8 mouse cellular contexts compared by ENCODE assay signal in genomic region chr5:125052603-125053488, GRCm38 (mm10). TPM values are rescaled to one million over a fixed set of nuclear protein-coding genes. Genes with fewer than 3 reads are reported as not detected.
DNase-seq lines count a peak whose midpoint lies in the region; ATAC-seq and TF ChIP-seq lines count a peak whose summit lies in the region.

No protein-coding gene starts in this region.

- no peak overlapping the region for H3K4me3 ChIP-seq in midbrain, embryonic 13.5 days (replicated peaks)
- no peak overlapping the region for H3K4me3 ChIP-seq in midbrain, embryonic 11.5 days (ENCODE audit: low read depth, low read length)
- H3K4me3 ChIP-seq in lung, embryonic 16.5 days (ENCODE audit: low read length): no peak overlapping the region
- H3K4me3 ChIP-seq in midbrain, postnatal 0 days (ENCODE audit: low read depth, low read length): no peak overlapping the region

- H3K36me3 ChIP-seq in midbrain, embryonic 13.5 days: peaks cover 54% of the 10 kb centered on the region
- H3K36me3 ChIP-seq in midbrain, embryonic 11.5 days (ENCODE audit: control insufficient read depth, insufficient read depth, low read length): peaks cover 14% of the 10 kb centered on the region
- H3K36me3 ChIP-seq in lung, embryonic 16.5 days (ENCODE audit: control insufficient read depth, insufficient read depth, low read length): peaks cover 26% of the 10 kb centered on the region
- H3K36me3 ChIP-seq in midbrain, postnatal 0 days (ENCODE audit: insufficient read depth, low read length): peaks cover 41% of the 10 kb centered on the region

- peaks cover 36% of the 10 kb centered on the region for H3K4me1 ChIP-seq in midbrain, embryonic 13.5 days (replicated peaks)
- peaks cover 25% of the 10 kb centered on the region for H3K4me1 ChIP-seq in midbrain, embryonic 11.5 days (ENCODE audit: control insufficient read depth, insufficient read depth, low read length)
- H3K4me1 ChIP-seq in lung, embryonic 16.5 days (replicated peaks; ENCODE audit: control insufficient read depth, insufficient read depth, low read length): peaks cover 51% of the 10 kb centered on the region
- H3K4me1 ChIP-seq in midbrain, postnatal 0 days (ENCODE audit: insufficient read depth, low read length): peaks cover 12% of the 10 kb centered on the region

- no peaks in the 10 kb centered on the region for H3K9me3 ChIP-seq in midbrain, embryonic 13.5 days
- no peaks in the 10 kb centered on the region for H3K9me3 ChIP-seq in midbrain, embryonic 11.5 days (ENCODE audit: control insufficient read depth, low read length)
- H3K9me3 ChIP-seq in lung, embryonic 16.5 days (ENCODE audit: control insufficient read depth, low read length): no peaks in the 10 kb centered on the region
- H3K9me3 ChIP-seq in midbrain, postnatal 0 days (ENCODE audit: low read length): no peaks in the 10 kb centered on the region

- H3K27me3 ChIP-seq in midbrain, embryonic 13.5 days: no peaks in the 10 kb centered on the region
- H3K27me3 ChIP-seq in midbrain, embryonic 11.5 days (ENCODE audit: control insufficient read depth, insufficient read depth, low read length): no peaks in the 10 kb centered on the region
- no peaks in the 10 kb centered on the region for H3K27me3 ChIP-seq in lung, embryonic 16.5 days (ENCODE audit: control insufficient read depth, insufficient read depth, low read depth, low read length)
- H3K27me3 ChIP-seq in midbrain, postnatal 0 days (ENCODE audit: insufficient read depth, low read length): no peaks in the 10 kb centered on the region

- H3K27ac ChIP-seq in midbrain, embryonic 13.5 days: peak overlapping the region; percentile 25; the same call in 1 of the 2 replicates
- H3K27ac ChIP-seq in midbrain, embryonic 11.5 days (ENCODE audit: low read depth, low read length): no peak overlapping the region
- H3K27ac ChIP-seq in lung, embryonic 16.5 days (ENCODE audit: low read length): peak overlapping the region; percentile 77
- no peak overlapping the region for H3K27ac ChIP-seq in midbrain, postnatal 0 days (ENCODE audit: low read depth, low read length)

- H3K4me2 ChIP-seq in midbrain, embryonic 13.5 days (replicated peaks): no peak overlapping the region
- no peak overlapping the region for H3K4me2 ChIP-seq in midbrain, embryonic 11.5 days
- H3K4me2 ChIP-seq in lung, embryonic 16.5 days (ENCODE audit: low read depth, low read length): no peak overlapping the region
- H3K4me2 ChIP-seq in midbrain, postnatal 0 days (ENCODE audit: low read depth, low read length, poor library complexity, severe bottlenecking): no peak overlapping the region

- WGBS in midbrain, embryonic 13.5 days: 75% methylated on average over 23 of the region's 23 CpGs
- WGBS in midbrain, embryonic 11.5 days: 77% methylated on average over 23 of the region's 23 CpGs
- 51% methylated on average over 23 of the region's 23 CpGs for WGBS in lung, embryonic 16.5 days
- WGBS in midbrain, postnatal 0 days: 73% methylated on average over 23 of the region's 23 CpGs

- TF ChIP-seq CTCF in midbrain, postnatal 0 days (IDR thresholded peaks at IDR 0.05): no peak

- H3K9ac ChIP-seq in midbrain, embryonic 13.5 days (replicated peaks): peak overlapping the region; percentile 11; the same call in 1 of the 2 replicates
- no peak overlapping the region for H3K9ac ChIP-seq in midbrain, embryonic 11.5 days (ENCODE audit: low read length)
- no peak overlapping the region; the same call in 1 of the 2 replicates for H3K9ac ChIP-seq in lung, embryonic 16.5 days (ENCODE audit: low read length)
- H3K9ac ChIP-seq in midbrain, postnatal 0 days (replicated peaks; ENCODE audit: low read length, poor library complexity, severe bottlenecking): no peak overlapping the region

- no peak for ATAC-seq in midbrain, embryonic 13.5 days
- ATAC-seq in midbrain, embryonic 11.5 days (ENCODE audit: low FRiP score): no peak
- ATAC-seq in lung, embryonic 16.5 days (ENCODE audit: low read depth): peak; percentile 44
- no peak for ATAC-seq in midbrain, postnatal 0 days (ENCODE audit: low FRiP score)

- no peak for DNase-seq in midbrain, embryonic 11.5 days (ENCODE audit: low spot score, missing footprints)
- DNase-seq in cerebellum, adult 11 months: peak; percentile 82
- DNase-seq in gastrocnemius, postnatal 10 days: peak; percentile 51
- peak; percentile 80 to 96 for DNase-seq in kidney, postnatal 25 days
- DNase-seq in spleen, postnatal 36 days (ENCODE audit: low spot score in 2 of 2): peak; percentile 92 to 93
- DNase-seq in midbrain, postnatal 0 days (ENCODE audit: low spot score): no peak

RNA-seq across cellular contexts. Expression of gene Rflna, which starts 49.8 kb away (rescaled TPM):
- 4.9 and 5.1 TPM in 2 replicates for polyA plus RNA-seq in midbrain, embryonic 13.5 days (2015; fragmentation: Nextera tagmentation; extraction: Ambion mirVana)
- polyA plus RNA-seq in midbrain, embryonic 11.5 days (2014; fragmentation: Nextera tagmentation; extraction: Ambion mirVana): 4.0 and 4.4 TPM in 2 replicates
- total RNA-seq in gastrocnemius, postnatal 10 days (2021): 1 to 10 TPM; 1.6 to 2.3 TPM
- 6.7 and 6.8 TPM in 2 replicates for polyA plus RNA-seq in lung, embryonic 16.5 days (2015; fragmentation: Nextera tagmentation; extraction: Ambion mirVana)
- 6.1 and 10.6 TPM in 2 replicates for total RNA-seq in midbrain, postnatal 0 days (2014; rRNA removed)
- 7.2 and 8.6 TPM in 2 replicates for polyA plus RNA-seq in midbrain, postnatal 0 days (2015; fragmentation: Nextera tagmentation; extraction: Ambion mirVana)

Comparison
In these comparisons a context has a peak if more than half of its experiments do, and no peak if none do; other contexts are left out.
1. H3K27ac ChIP-seq: peak in midbrain, embryonic 13.5 days (single experiment) and lung, embryonic 16.5 days (single experiment); none in midbrain, embryonic 11.5 days (single experiment) and midbrain, postnatal 0 days (single experiment).
2. DNase-seq: peak in cerebellum, adult 11 months (single experiment), gastrocnemius, postnatal 10 days (single experiment), kidney, postnatal 25 days (2 of 2) and spleen, postnatal 36 days (2 of 2); none in midbrain, embryonic 11.5 days (single experiment) and midbrain, postnatal 0 days (single experiment).